Mouse (Mus musculus): ENCODE data around the gene Cntfr. TPM values are rescaled to one million over a fixed set of nuclear protein-coding genes. Genes with fewer than 3 reads are reported as not detected.

Cntfr gene
- polyA plus RNA-seq, 1 experiment: 3.0 TPM

DNA sequence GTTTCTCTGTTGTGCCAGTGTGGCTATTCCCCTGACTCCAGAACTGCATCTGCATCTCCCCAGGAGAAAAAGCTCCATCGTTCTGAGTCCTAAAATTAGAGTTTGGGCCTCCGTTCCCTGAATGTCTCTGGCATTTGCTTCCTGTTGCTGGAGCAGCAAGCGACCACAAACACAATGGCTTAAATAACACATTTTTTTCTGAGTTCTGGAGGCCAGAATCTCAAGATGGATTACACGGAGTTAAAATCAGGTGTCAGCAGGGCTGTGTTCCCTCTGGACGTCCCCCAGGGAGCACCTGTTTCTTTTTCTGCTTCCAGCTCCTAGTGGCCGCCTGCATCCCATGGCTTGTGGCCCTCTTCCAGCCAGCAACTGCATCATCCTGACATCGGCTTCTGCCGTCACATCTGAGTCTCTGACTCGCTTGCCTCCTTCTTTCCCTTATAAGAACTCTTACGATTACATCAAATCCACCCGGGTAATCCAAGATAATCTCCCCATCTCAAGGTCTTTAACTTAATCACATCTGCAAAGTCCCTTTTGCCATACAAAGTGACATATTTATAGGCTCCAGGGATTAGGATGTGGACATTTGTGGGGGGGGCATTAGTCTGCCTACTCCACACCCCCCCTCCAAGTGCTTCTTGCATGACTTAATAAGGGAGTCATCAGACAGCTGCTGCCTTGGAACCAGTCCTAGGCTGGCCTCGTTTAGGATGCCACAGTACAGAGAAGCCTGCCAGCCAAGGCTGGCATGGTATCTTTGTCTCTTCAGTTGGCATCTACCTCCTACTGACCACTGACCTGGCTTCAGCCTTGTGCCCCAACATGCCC is 77.8 kb downstream of the Cntfr start:
- H3K4me3 ChIP-seq (ENCODE audit: control insufficient read depth, insufficient read depth, low read length): no peak overlapping the region
- no peak overlapping the region for H3K27ac ChIP-seq (ENCODE audit: control insufficient read depth, insufficient read depth, low read length)
- H3K4me1 ChIP-seq (replicated peaks; ENCODE audit: control insufficient read depth, insufficient read depth, low read length): no peaks in the 10 kb centered on the region
- 86% methylated on average over 12 of the region's 12 CpGs for WGBS
- no peaks in the 10 kb centered on the region for H3K27me3 ChIP-seq (ENCODE audit: control insufficient read depth, insufficient read depth, low read length)
- no peak for DNase-seq
- H3K36me3 ChIP-seq (ENCODE audit: control insufficient read depth, insufficient read depth, low read length): no peaks in the 10 kb centered on the region
- TF ChIP-seq POLR2A (IDR thresholded peaks at IDR 0.05; ENCODE audit: control insufficient read depth, extremely low read depth, insufficient read depth, low read length, poor library complexity) (no peak), CTCF (IDR thresholded peaks at IDR 0.05; ENCODE audit: borderline replicate concordance, control insufficient read depth, extremely low read depth, insufficient read depth, low read length, poor library complexity) (no peak)

DNA sequence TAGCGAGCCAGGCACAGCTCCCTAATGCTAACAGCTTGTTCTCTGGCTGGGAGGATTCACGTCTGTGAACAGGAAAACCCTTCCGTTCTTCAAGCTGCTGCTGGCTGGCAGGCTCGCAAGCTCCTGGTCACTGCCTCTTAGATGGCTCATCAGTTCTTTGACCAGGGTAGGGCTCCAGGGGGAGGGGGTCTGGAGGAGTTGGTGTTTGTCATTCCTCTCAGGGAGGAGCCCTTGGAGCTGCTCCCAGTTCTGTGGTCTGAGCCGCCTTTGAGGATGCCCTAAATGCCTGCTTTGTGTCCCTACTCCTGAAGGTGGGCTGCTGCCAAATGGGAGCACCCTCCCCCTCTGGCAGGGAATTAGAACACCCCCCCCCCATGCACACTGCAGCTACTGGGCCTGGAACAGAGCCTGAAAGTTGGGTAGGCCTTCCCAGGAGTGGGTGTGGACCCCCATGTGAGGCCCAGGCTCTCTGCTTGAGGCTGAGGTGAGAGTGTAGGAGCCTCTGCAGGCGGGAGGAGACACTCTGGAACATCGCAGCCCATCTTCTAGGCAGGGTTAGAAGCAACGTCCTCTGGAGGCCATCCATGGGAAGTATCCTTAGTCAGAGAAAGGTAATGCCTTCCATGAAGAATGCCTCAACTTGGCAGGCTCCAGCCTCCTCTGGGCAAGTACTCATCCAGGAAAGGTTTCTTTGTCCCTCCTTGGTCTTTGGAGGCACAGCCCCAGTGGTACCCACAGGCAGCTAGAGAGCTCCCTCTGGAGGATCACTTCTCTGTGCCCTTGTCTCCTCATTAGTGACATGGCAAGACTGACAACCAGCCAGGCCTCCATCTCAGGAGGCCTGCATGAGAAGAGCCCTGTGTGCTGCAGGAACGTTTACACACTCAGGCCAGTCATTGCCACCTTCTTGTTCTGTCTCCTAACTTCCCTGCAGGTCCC is 81.0 kb downstream of the Cntfr start:
- no peaks in the 10 kb centered on the region for H3K4me1 ChIP-seq (replicated peaks; ENCODE audit: control insufficient read depth, insufficient read depth, low read length)
- no peak for DNase-seq
- no peak overlapping the region for H3K4me3 ChIP-seq (ENCODE audit: control insufficient read depth, insufficient read depth, low read length)
- TF ChIP-seq POLR2A (IDR thresholded peaks at IDR 0.05; ENCODE audit: control insufficient read depth, extremely low read depth, insufficient read depth, low read length, poor library complexity) (no peak), CTCF (IDR thresholded peaks at IDR 0.05; ENCODE audit: borderline replicate concordance, control insufficient read depth, extremely low read depth, insufficient read depth, low read length, poor library complexity) (no peak)
- no peak overlapping the region for H3K27ac ChIP-seq (ENCODE audit: control insufficient read depth, insufficient read depth, low read length)
- no peaks in the 10 kb centered on the region for H3K36me3 ChIP-seq (ENCODE audit: control insufficient read depth, insufficient read depth, low read length)
- no peaks in the 10 kb centered on the region for H3K27me3 ChIP-seq (ENCODE audit: control insufficient read depth, insufficient read depth, low read length)
- 92% methylated on average over 9 of the region's 9 CpGs for WGBS

DNA sequence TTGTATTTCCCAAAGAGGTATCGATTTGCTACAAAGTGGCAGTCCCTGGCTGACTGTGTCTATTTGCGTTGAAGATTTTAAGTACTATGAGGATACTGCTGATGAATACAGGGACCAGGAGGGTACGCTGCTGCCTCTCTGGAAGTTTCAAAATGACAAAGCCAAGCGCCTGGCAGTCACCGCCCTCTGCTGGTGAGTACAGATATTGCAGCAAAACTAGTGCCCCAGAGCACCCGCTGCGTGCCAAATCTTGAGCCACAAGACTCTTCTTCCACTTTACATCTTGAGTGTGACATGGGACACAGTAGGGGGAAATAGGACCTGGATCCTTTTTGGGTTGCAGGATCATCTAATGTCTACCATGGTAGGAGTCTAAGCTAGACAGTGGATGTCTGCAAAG is 82.7 kb downstream of the Cntfr start:
- no peaks in the 10 kb centered on the region for H3K27me3 ChIP-seq (ENCODE audit: control insufficient read depth, insufficient read depth, low read length)
- WGBS: 10% methylated on average over 7 of the region's 7 CpGs
- H3K27ac ChIP-seq (ENCODE audit: control insufficient read depth, insufficient read depth, low read length): no peak overlapping the region
- H3K4me1 ChIP-seq (replicated peaks; ENCODE audit: control insufficient read depth, insufficient read depth, low read length): 0 out of 2 replicates have a peak, but pooled peaks cover 2% of the 10 kb centered on the region
- DNase-seq: peak; percentile 62
- H3K36me3 ChIP-seq (ENCODE audit: control insufficient read depth, insufficient read depth, low read length): no peaks in the 10 kb centered on the region
- TF ChIP-seq POLR2A (IDR thresholded peaks at IDR 0.05; ENCODE audit: control insufficient read depth, extremely low read depth, insufficient read depth, low read length, poor library complexity) (no peak), CTCF (IDR thresholded peaks at IDR 0.05; ENCODE audit: borderline replicate concordance, control insufficient read depth, extremely low read depth, insufficient read depth, low read length, poor library complexity) (peak; percentile 83; the same call in 1 of the 2 replicates)
- no peak overlapping the region for H3K4me3 ChIP-seq (ENCODE audit: control insufficient read depth, insufficient read depth, low read length)

DNA sequence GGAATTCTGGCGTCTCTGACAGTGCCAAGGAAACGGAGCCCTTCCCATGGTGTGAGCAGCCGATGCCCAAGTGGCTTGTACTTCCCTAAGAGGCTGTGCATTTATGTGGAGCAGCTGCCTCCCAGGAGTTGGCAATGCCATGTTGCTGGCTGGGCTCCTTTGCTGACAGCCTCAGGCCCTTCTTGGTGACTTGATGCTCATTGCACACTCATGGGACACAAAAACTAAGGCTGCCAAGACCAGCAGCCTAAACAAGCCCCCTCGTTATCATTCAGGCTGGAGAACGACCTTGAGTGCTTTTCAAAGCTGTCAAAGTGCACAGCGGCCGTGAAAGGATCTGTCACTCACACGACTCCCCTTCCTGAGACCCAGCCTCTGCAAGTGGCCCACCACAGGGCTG is 84.7 kb downstream of the Cntfr start:
- no peak for DNase-seq
- Histone ChIP-seq H3K4me3 (ENCODE audit: control insufficient read depth, insufficient read depth, low read length) (no peak overlapping the region), H3K27me3 (ENCODE audit: control insufficient read depth, insufficient read depth, low read length) (no peaks in the 10 kb centered on the region), H3K36me3 (ENCODE audit: control insufficient read depth, insufficient read depth, low read length) (no peaks in the 10 kb centered on the region), H3K4me1 (replicated peaks; ENCODE audit: control insufficient read depth, insufficient read depth, low read length) (0 out of 2 replicates have a peak, but pooled peaks cover 2% of the 10 kb centered on the region), H3K27ac (ENCODE audit: control insufficient read depth, insufficient read depth, low read length) (no peak overlapping the region)
- TF ChIP-seq CTCF (IDR thresholded peaks at IDR 0.05; ENCODE audit: borderline replicate concordance, control insufficient read depth, extremely low read depth, insufficient read depth, low read length, poor library complexity) (no peak), POLR2A (IDR thresholded peaks at IDR 0.05; ENCODE audit: control insufficient read depth, extremely low read depth, insufficient read depth, low read length, poor library complexity) (no peak)
- 89% methylated on average over 8 of the region's 8 CpGs for WGBS

DNA sequence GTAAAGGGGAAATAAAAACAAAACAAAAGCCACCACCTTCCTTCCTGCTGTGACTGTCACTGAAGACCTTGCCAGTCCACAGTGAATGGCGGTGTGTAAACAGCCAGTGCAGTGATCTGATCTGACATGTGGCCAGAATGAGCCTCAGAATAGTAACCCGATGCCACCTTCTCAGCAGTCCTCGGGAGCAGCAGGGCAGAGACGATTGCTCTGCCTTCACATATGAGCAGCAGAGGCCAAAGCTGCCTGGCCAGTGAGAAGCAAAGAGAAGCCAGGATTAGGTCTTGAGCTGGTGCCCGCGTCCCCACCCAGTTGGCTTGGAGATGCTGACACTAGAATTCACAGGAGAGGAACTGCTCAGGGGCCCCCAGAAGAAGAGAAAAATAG is 86.3 kb downstream of the Cntfr start:
- no peak for DNase-seq
- Histone ChIP-seq H3K36me3 (ENCODE audit: control insufficient read depth, insufficient read depth, low read length) (no peaks in the 10 kb centered on the region), H3K4me1 (replicated peaks; ENCODE audit: control insufficient read depth, insufficient read depth, low read length) (0 out of 2 replicates have a peak, but pooled peaks cover 2% of the 10 kb centered on the region), H3K4me3 (ENCODE audit: control insufficient read depth, insufficient read depth, low read length) (no peak overlapping the region), H3K27ac (ENCODE audit: control insufficient read depth, insufficient read depth, low read length) (no peak overlapping the region), H3K27me3 (ENCODE audit: control insufficient read depth, insufficient read depth, low read length) (no peaks in the 10 kb centered on the region)
- 33% methylated on average over 6 of the region's 6 CpGs for WGBS
- TF ChIP-seq CTCF (IDR thresholded peaks at IDR 0.05; ENCODE audit: borderline replicate concordance, control insufficient read depth, extremely low read depth, insufficient read depth, low read length, poor library complexity): no peak
- no peak for TF ChIP-seq POLR2A (IDR thresholded peaks at IDR 0.05; ENCODE audit: control insufficient read depth, extremely low read depth, insufficient read depth, low read length, poor library complexity)

Measured in thymus, adult 2 months (tissue).